Mouse (Mus musculus): ENCODE data around the gene Gm49353.
A peak's percentile ranks its signal among the peaks of the same experiment; 100 is the strongest.

GRCm38 (mm10) chr10:29206730-29207129, 8.0 kb downstream of the Gm49353 start:
- TF ChIP-seq CTCF (IDR thresholded peaks at IDR 0.05; ENCODE audit: low read depth) (peak; percentile 57), EP300 (IDR thresholded peaks at IDR 0.05; ENCODE audit: low read depth) (no peak)

Data from heart, postnatal 0 days (tissue).